Mouse (Mus musculus) lung, embryonic 16.5 days (tissue): Measurements from ENCODE around the gene Stxbp6. TPM values are rescaled to one million over a fixed set of nuclear protein-coding genes. Genes with fewer than 3 reads are reported as not detected.

Source experiments
- ATAC-seq: fragments of 200-750 bp; cut with Nextera tagmentation; 2 replicates; pipeline ENCODE4 v1.8.0; 2017; ENCODE audit warnings: low read depth, mild to moderate bottlenecking, moderate library complexity
- H3K27ac ChIP-seq: fragments of 300-500 bp; sonication (generic); 2 replicates; pipeline ENCODE4 v1.5.1; 2014; ENCODE audit warnings: mild to moderate bottlenecking, control low read depth, low read length
- H3K27me3 ChIP-seq: fragments of 300-500 bp; sonication (generic); 2 replicates; pipeline ENCODE4 v1.6.1; 2014; ENCODE audit warnings: low read depth, low read length, mixed read lengths; ENCODE audit not compliant: control insufficient read depth, insufficient read depth
- H3K36me3 ChIP-seq: fragments of 300-500 bp; sonication (generic); 2 replicates; pipeline ENCODE4 v1.6.1; 2014; ENCODE audit warnings: low read length; ENCODE audit not compliant: control insufficient read depth, insufficient read depth
- H3K4me1 ChIP-seq: fragments of 300-500 bp; sonication (generic); replicated peaks from 2 replicates; pipeline ENCODE4 v1.6.1; 2014; ENCODE audit warnings: low read length, mixed read lengths; ENCODE audit not compliant: control insufficient read depth, insufficient read depth
- H3K4me2 ChIP-seq: fragments of 300-500 bp; sonication (generic); 2 replicates; pipeline ENCODE4 v1.6.1; 2014; ENCODE audit warnings: low read depth, low read length, control low read depth
- H3K4me3 ChIP-seq: fragments of 300-500 bp; sonication (generic); 2 replicates; pipeline ENCODE4 v1.5.1; 2014; ENCODE audit warnings: mild to moderate bottlenecking, low read length, control low read depth
- H3K9ac ChIP-seq: fragments of 300-500 bp; sonication (generic); 2 replicates; pipeline ENCODE4 v1.6.1; 2014; ENCODE audit warnings: low read length, control low read depth
- H3K9me3 ChIP-seq: fragments of 300-500 bp; sonication (generic); 2 replicates; pipeline ENCODE4 v1.6.1; 2016; ENCODE audit warnings: low read length; ENCODE audit not compliant: control insufficient read depth
- WGBS: fragments of 180-500 bp; shearing (Covaris S2); extraction: QIAGEN DNeasy Blood & Tissue Kit; methylation state at CpG from one replicate; pipeline ENCODE4 v1.1.7; 2014; 5-methylcytosine and 5-hydroxymethylcytosine counted together
- polyA plus RNA-seq: library from polyadenylated mRNA; unstranded; fragments of >200 nt; fragmentation: Nextera tagmentation; extraction: Ambion mirVana; gene quantifications from 2 replicates; pipeline ENCODE4 v1.2.1, GENCODE M21; 2015

Stxbp6 gene
- polyA plus RNA-seq, 1 experiment from 2014 or later, result 14.2 TPM

DNA sequence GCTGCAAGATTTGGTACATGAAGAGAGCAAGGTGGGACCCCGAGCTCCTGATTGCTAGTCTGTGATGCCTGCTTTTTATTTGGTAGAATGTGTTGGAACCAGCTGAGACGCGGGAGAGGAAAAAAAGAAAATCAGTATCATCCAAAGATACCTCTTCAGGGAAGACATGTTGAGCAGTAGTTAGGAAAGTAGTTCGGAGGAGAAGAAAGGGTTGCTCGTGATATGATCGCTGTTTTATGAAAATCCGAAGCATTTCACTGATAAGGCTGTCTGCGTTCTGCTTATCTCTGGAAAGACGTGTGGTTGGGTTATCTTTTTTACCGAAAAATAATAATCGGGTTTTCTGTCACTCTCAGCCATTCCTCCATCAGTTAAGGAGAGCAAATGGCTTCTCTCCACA, 1.1 kb upstream of the Stxbp6 start:
- peaks cover 2% of the 10 kb centered on the region; the same call in 1 of the 2 replicates for H3K4me1 ChIP-seq
- no peak overlapping the region for H3K9ac ChIP-seq
- WGBS, result 39% methylated on average over 11 of the region's 11 CpGs
- peak overlapping the region; percentile 99 for H3K4me2 ChIP-seq
- no peak overlapping the region for H3K27ac ChIP-seq
- H3K27me3 ChIP-seq, result no peaks in the 10 kb centered on the region
- no peaks in the 10 kb centered on the region for H3K9me3 ChIP-seq
- H3K4me3 ChIP-seq, result no peak overlapping the region
- H3K36me3 ChIP-seq, result no peaks in the 10 kb centered on the region
- ATAC-seq, result no peak

DNA sequence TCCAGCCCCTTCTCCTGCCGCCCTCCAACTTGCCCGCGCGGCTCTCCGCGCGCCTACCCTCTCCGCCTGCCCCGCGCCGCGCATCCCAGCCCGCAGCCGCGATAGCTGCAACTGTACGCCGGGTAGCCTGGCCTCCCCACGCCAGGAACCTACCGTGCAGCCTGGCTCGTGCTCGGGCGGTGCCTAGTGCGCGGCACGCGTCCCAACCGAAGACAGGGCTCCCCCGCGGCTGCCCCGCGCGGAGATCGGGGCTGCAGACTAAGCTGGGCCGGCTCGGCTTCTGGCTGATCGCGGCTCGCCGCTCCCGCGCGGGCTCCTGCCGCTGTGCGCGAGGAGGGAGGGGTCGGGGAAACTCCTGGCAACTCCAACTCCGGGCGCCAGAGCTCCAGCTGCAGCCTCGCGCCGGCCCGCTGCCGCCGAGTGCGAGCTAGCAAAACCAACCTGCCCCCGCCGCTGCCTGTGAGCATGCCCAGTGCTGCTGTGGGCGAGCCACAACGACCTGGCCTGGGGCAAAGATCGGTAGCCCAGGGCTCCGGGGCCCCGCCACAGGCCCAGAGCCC, 387 bp downstream of the Stxbp6 start:
- peak; percentile 86 for ATAC-seq
- 0% methylated on average over 53 of the region's 62 CpGs for WGBS
- peak overlapping the region; percentile 99 for H3K4me2 ChIP-seq

DNA sequence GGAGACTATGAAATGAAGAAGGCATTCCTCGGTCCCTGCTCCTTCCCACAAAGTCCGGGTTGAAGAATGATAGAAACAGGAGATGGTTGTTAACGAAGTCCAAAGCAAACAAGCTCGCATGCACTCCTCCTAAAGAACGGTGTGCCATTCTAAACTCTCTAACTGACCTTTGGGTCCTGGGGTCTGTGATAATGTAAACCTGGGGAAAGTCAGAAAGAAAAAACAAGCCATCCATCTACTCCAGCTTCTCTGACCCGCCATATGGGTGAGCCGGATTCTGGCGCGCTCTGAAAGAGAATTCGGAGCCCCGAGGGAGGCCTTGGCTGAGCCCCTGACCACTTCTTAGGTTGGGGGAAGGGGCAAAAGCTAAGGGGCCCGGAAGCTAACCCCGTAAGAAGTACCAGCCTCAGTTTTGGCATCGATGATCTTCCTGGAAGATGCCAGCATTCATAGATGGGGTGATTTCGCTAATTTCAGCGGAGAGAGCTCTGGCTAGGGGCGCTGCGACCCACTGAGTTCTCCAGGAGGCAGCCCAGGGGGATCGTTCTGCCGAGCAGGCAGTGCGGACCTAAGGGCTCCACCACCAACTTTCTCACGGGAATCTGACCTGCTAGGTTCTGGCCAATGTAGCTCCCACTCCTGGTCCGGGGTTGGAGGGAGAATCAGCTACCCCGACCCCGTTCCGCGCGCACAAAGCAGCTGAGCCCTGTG, 1.0 kb downstream of the Stxbp6 start:
- H3K9ac ChIP-seq, result peak overlapping the region; percentile 85
- whole genome bisulfite sequencing, result under 1% methylated on average over 28 of the region's 28 CpGs
- peak; percentile 52; the same call in 1 of the 2 replicates for ATAC-seq
- no peaks in the 10 kb centered on the region for H3K36me3 ChIP-seq
- H3K4me2 ChIP-seq, result peak overlapping the region; percentile 99
- peak overlapping the region; percentile 84 for H3K27ac ChIP-seq
- peak overlapping the region; percentile 76 for H3K4me3 ChIP-seq
- H3K27me3 ChIP-seq, result no peaks in the 10 kb centered on the region
- peaks cover 2% of the 10 kb centered on the region; the same call in 1 of the 2 replicates for H3K4me1 ChIP-seq
- H3K9me3 ChIP-seq, result no peaks in the 10 kb centered on the region

More for the DNA sequence above, 387 bp downstream of the Stxbp6 start:
- H3K4me1 ChIP-seq, result peaks cover 2% of the 10 kb centered on the region; the same call in 1 of the 2 replicates
- no peaks in the 10 kb centered on the region for H3K9me3 ChIP-seq
- H3K27me3 ChIP-seq, result no peaks in the 10 kb centered on the region
- peak overlapping the region; percentile 85 for H3K9ac ChIP-seq
- H3K36me3 ChIP-seq, result no peaks in the 10 kb centered on the region
- peak overlapping the region; percentile 76 for H3K4me3 ChIP-seq
- H3K27ac ChIP-seq, result peak overlapping the region; percentile 84

DNA sequence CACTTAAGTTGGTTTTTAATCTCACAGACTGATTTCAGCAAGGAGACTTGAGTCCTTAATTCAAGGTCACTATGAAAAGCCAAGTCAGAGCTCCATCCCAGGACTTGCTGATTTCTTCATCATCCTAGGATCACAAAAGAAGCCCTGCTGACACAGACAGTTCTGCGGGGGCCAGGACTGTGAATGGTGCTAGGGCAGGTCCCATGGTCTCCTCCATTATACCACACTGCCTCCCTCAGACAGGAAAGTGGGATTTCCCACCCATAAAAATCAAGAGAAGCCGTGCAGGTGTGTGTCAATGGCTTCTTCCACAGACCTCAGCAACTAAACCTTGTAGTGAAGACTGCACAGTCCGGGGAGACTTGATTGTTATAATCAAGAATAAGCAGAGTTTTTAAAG, 2.3 kb downstream of the Stxbp6 start:
- Histone ChIP-seq H3K4me1 (peaks cover 10% of the 10 kb centered on the region), H3K27me3 (no peaks in the 10 kb centered on the region), H3K9ac (no peak overlapping the region), H3K36me3 (no peaks in the 10 kb centered on the region), H3K4me3 (no peak overlapping the region), H3K4me2 (no peak overlapping the region), H3K27ac (no peak overlapping the region), H3K9me3 (no peaks in the 10 kb centered on the region)
- ATAC-seq, result no peak
- 50% methylated on average over 3 of the region's 3 CpGs for WGBS

DNA sequence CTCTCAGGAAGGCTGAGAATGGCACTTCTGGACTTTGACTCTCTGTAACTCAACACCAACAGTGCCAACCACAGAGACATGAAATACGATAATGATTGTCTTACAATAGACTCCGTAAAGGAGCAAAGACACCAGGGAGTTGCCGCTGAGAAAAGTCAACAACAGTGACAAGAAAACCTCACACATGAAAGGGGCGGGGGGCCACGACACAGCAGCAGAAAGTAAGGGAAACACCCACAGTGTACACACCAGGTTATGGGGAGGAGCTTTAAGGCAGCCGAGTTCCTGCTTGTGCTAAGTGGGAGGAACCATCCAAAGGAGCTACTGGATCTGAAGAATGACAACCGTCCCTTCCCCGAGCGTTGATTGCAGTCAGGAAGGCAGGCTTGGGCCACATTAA, 4.3 kb downstream of the Stxbp6 start:
- Histone ChIP-seq H3K9me3 (no peaks in the 10 kb centered on the region), H3K27me3 (no peaks in the 10 kb centered on the region), H3K36me3 (no peaks in the 10 kb centered on the region), H3K27ac (no peak overlapping the region), H3K4me1 (peaks cover 10% of the 10 kb centered on the region), H3K9ac (no peak overlapping the region), H3K4me3 (peak overlapping the region; percentile 14; the same call in 1 of the 2 replicates), H3K4me2 (peak overlapping the region; percentile 23; the same call in 1 of the 2 replicates)
- 44% methylated on average over 9 of the region's 9 CpGs for WGBS
- no peak for ATAC-seq

DNA sequence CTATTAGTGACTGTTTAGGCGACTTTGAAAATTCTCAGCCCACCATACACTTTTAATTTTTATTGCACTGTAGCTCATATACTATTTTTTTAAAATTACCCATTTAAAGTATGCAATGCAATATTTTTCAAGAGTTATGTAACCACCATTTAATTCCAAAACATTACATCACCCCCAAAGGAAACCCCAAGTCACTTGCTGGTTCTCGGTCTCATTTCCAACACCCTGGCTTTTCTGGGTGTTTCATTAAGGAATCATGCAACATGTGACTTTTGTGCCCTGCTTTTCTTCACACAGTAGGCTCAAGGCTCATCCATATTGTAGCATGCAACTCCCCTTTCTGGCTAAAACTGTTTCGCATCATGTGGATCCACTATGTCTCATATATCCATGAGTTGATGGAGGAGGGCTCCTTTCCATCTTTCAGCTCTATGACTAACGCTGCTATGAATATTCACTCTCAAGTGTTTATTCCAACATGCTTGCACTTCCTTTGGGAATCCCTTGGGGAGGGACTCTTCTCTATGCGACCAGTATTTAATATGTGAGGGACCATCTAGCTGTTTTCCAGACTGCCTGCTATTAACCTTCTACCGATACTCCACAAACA, 6.3 kb downstream of the Stxbp6 start:
- Histone ChIP-seq H3K4me1 (peaks cover 8% of the 10 kb centered on the region), H3K4me2 (no peak overlapping the region), H3K27me3 (no peaks in the 10 kb centered on the region), H3K9me3 (no peaks in the 10 kb centered on the region), H3K9ac (no peak overlapping the region), H3K36me3 (no peaks in the 10 kb centered on the region), H3K4me3 (no peak overlapping the region), H3K27ac (no peak overlapping the region)
- WGBS, result 81% methylated on average over 6 of the region's 6 CpGs
- no peak for ATAC-seq

DNA sequence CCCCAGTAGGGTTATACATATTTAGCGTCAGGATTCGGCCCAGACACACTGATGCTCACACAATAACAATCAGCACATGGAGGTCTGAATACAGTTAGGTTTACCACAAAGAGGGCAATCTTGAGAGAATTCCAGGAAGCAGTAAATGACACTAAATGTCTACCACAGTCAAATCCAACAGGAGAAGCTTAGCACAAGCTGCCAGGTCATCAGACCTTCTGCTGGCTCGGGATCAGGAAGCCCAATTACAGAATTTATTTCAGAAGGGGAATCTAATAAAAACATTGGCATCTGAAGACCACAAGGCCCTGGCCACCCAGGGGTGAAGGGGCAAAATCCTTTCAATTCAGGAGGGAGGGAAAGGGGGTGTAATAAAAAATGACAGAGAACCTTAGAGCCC, 6.8 kb downstream of the Stxbp6 start:
- H3K4me1 ChIP-seq, result peaks cover 8% of the 10 kb centered on the region
- WGBS, result 30% methylated on average over 3 of the region's 3 CpGs
- no peak overlapping the region; the same call in 1 of the 2 replicates for H3K9ac ChIP-seq
- H3K27ac ChIP-seq, result no peak overlapping the region
- ATAC-seq, result no peak
- H3K4me3 ChIP-seq, result no peak overlapping the region
- no peaks in the 10 kb centered on the region for H3K9me3 ChIP-seq
- H3K27me3 ChIP-seq, result no peaks in the 10 kb centered on the region
- H3K4me2 ChIP-seq, result peak overlapping the region; percentile 16; the same call in 1 of the 2 replicates
- H3K36me3 ChIP-seq, result no peaks in the 10 kb centered on the region

DNA sequence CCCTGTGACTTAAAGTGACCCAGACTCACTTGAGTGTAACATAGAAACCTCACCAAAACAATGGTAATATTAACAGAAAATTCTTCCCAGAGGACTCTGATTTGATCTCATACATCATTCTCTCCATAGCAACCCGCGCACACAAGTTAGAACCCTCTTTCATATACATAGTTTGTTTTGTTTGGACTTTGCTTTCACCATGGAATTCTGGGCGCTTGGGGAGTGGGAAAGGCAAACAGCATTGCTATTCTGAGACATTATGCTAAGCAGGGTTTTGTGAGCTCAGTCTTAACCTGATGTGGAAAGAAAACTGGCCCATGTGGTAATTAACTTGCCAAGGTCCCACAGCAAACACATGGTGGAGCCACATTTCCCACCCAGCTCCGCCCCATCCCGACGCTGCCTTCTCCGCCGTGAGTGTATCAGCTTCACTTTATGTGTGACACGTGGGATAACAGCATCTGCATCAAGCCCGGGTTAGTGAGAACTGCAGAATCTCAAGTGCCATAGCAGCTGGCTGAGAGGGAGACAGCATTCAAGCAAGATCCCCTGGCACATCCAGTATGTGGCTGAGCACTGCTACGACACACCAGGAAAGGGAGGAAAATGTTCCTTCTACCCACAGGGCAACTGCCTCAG, 7.3 kb downstream of the Stxbp6 start:
- H3K4me3 ChIP-seq, result no peak overlapping the region
- H3K4me1 ChIP-seq, result peaks cover 8% of the 10 kb centered on the region
- H3K36me3 ChIP-seq, result no peaks in the 10 kb centered on the region
- H3K4me2 ChIP-seq, result peak overlapping the region; percentile 16; the same call in 1 of the 2 replicates
- ATAC-seq, result peak; percentile 15; the same call in 1 of the 2 replicates
- H3K9ac ChIP-seq, result no peak overlapping the region; the same call in 1 of the 2 replicates
- WGBS, result 21% methylated on average over 11 of the region's 11 CpGs
- no peaks in the 10 kb centered on the region for H3K27me3 ChIP-seq
- no peaks in the 10 kb centered on the region for H3K9me3 ChIP-seq
- H3K27ac ChIP-seq, result no peak overlapping the region

DNA sequence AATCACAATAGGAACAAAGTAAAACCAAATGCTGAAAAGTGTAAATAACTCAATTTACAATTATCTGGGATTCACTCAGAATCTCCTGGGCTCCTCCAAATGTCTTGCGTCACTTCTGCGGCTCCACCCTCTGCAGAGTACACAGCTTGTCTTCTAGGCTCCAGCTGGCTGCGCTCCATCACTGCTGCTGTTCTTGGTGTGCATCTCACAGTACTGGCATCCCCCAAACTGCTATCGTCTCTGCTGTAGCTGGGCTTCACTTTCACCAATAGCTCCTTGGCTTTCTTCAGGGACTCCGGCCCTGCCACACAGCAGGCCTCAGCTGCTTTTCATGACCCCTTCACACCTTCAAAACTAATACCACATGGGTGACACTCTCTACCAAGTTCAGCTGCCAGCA, 10.9 kb downstream of the Stxbp6 start:
- Histone ChIP-seq H3K4me1 (peaks cover 15% of the 10 kb centered on the region), H3K9ac (no peak overlapping the region), H3K27me3 (no peaks in the 10 kb centered on the region), H3K27ac (no peak overlapping the region), H3K9me3 (no peaks in the 10 kb centered on the region), H3K36me3 (no peaks in the 10 kb centered on the region), H3K4me2 (no peak overlapping the region), H3K4me3 (no peak overlapping the region)
- 64% methylated on average over 5 of the region's 5 CpGs for WGBS
- ATAC-seq, result peak; percentile 71; the same call in 1 of the 2 replicates
